Mouse (Mus musculus): Measurements from ENCODE around the gene Slco1a5.
"Not testable (repeated sequence)": the region's sequence is repeated elsewhere in the genome, so short reads cannot be mapped to it uniquely, and the experiment has no call there.

Slco1a5 gene

GRCm38 (mm10) chr6:142289413-142290118 lies 33.2 kb downstream of the Slco1a5 start:
- DNase-seq (ENCODE audit: low spot score) = no peak

GRCm38 (mm10) chr6:142275721-142276442 lies 46.9 kb downstream of the Slco1a5 start:
- DNase-seq (ENCODE audit: low spot score) = no peak

- not testable (repeated sequence) for DNase-seq (ENCODE audit: low spot score)
Measured at GRCm38 (mm10) chr6:142250738-142251307, 72.0 kb downstream of the Slco1a5 start.

- no peak for DNase-seq (ENCODE audit: low spot score)
Measured at GRCm38 (mm10) chr6:142245065-142245464, 77.7 kb downstream of the Slco1a5 start.

- no peak for DNase-seq (ENCODE audit: low spot score)
Measured at GRCm38 (mm10) chr6:142239468-142239867, 83.3 kb downstream of the Slco1a5 start.

- no peak for DNase-seq (ENCODE audit: low spot score)
Measured at GRCm38 (mm10) chr6:142220138-142220537, 102.6 kb downstream of the Slco1a5 start.

GRCm38 (mm10) chr6:142211821-142212220 lies 111.0 kb downstream of the Slco1a5 start:
- no peak for DNase-seq (ENCODE audit: low spot score)

GRCm38 (mm10) chr6:142209749-142210148 lies 113.0 kb downstream of the Slco1a5 start:
- DNase-seq (ENCODE audit: low spot score) = no peak

GRCm38 (mm10) chr6:142208421-142208820 lies 114.4 kb downstream of the Slco1a5 start, which contains the start of gene Slco1a6:
Gene Slco1a6, minus strand, starts transcription at chr6:142208521.
- no peak for DNase-seq (ENCODE audit: low spot score)

GRCm38 (mm10) chr6:142200524-142200923 lies 122.3 kb downstream of the Slco1a5 start:
- no peak for DNase-seq (ENCODE audit: low spot score)

- DNase-seq (ENCODE audit: low spot score) = no peak
Measured at GRCm38 (mm10) chr6:142194245-142194644, 128.5 kb downstream of the Slco1a5 start.

GRCm38 (mm10) chr6:142191962-142192361 lies 130.8 kb downstream of the Slco1a5 start:
- DNase-seq (ENCODE audit: low spot score) = no peak

GRCm38 (mm10) chr6:142187426-142187825 lies 135.4 kb downstream of the Slco1a5 start:
- DNase-seq (ENCODE audit: low spot score) = no peak

- DNase-seq (ENCODE audit: low spot score) = no peak
Measured at GRCm38 (mm10) chr6:142185868-142186415, 136.8 kb downstream of the Slco1a5 start.

Data from MN1 (cell line).